Mouse (Mus musculus): ENCODE results near the gene Cherp.

Gene Cherp

GRCm38 (mm10) chr8:72474826-72475546 is at the start of gene Cherp:
Gene Cherp, minus strand, starts transcription at chr8:72475226.
- DNase-seq (ENCODE audit: low spot score), result peak; percentile 99

GRCm38 (mm10) chr8:72521888-72522287 is 46.9 kb upstream of the Cherp start:
- DNase-seq (ENCODE audit: low spot score), result no peak

- DNase-seq (ENCODE audit: low spot score), result no peak
Measured at GRCm38 (mm10) chr8:72517421-72517988, 42.5 kb upstream of the Cherp start.

GRCm38 (mm10) chr8:72513158-72513557 is 38.1 kb upstream of the Cherp start:
- DNase-seq (ENCODE audit: low spot score), result no peak

- DNase-seq (ENCODE audit: low spot score), result no peak
Measured at GRCm38 (mm10) chr8:72512648-72513047, 37.6 kb upstream of the Cherp start.

- no peak for DNase-seq (ENCODE audit: low spot score)
Measured at GRCm38 (mm10) chr8:72507505-72507904, 32.5 kb upstream of the Cherp start.

- no peak for DNase-seq (ENCODE audit: low spot score)
Measured at GRCm38 (mm10) chr8:72504637-72505314, 29.8 kb upstream of the Cherp start.

GRCm38 (mm10) chr8:72504137-72504536 is 29.1 kb upstream of the Cherp start:
- DNase-seq (ENCODE audit: low spot score), result no peak

- no peak for DNase-seq (ENCODE audit: low spot score)
Measured at GRCm38 (mm10) chr8:72500521-72500931, 25.5 kb upstream of the Cherp start.

GRCm38 (mm10) chr8:72499521-72500284 is 24.7 kb upstream of the Cherp start:
- DNase-seq (ENCODE audit: low spot score), result no peak

- DNase-seq (ENCODE audit: low spot score), result no peak
Measured at GRCm38 (mm10) chr8:72498527-72498926, 23.5 kb upstream of the Cherp start.

- no peak for DNase-seq (ENCODE audit: low spot score)
Measured at GRCm38 (mm10) chr8:72497911-72498310, 22.9 kb upstream of the Cherp start.

GRCm38 (mm10) chr8:72496217-72496616 is 21.2 kb upstream of the Cherp start:
- DNase-seq (ENCODE audit: low spot score), result no peak

- DNase-seq (ENCODE audit: low spot score), result no peak
Measured at GRCm38 (mm10) chr8:72495411-72496111, 20.5 kb upstream of the Cherp start.

GRCm38 (mm10) chr8:72493381-72493780 is 18.4 kb upstream of the Cherp start:
- DNase-seq (ENCODE audit: low spot score), result no peak

GRCm38 (mm10) chr8:72492622-72493081 is 17.6 kb upstream of the Cherp start:
- DNase-seq (ENCODE audit: low spot score), result peak; percentile 100

GRCm38 (mm10) chr8:72491680-72492621 is 16.9 kb upstream of the Cherp start, which contains the start of gene Slc35e1:
Gene Slc35e1, minus strand, starts transcription at chr8:72492614.
- DNase-seq (ENCODE audit: low spot score), result peak; percentile 64

- DNase-seq (ENCODE audit: low spot score), result no peak
Measured at GRCm38 (mm10) chr8:72491017-72491416, 16.0 kb upstream of the Cherp start.

- DNase-seq (ENCODE audit: low spot score), result no peak
Measured at GRCm38 (mm10) chr8:72487014-72487413, 12.0 kb upstream of the Cherp start.

GRCm38 (mm10) chr8:72485456-72486199 is 10.6 kb upstream of the Cherp start:
- DNase-seq (ENCODE audit: low spot score), result no peak

All from T-cell, adult 2 months (primary cell).